Mouse (Mus musculus) intestine, embryonic 16.5 days (tissue): ENCODE results near the gene Fam221b. TPM values are rescaled to one million over a fixed set of nuclear protein-coding genes. Genes with fewer than 3 reads are reported as not detected.

Experiments used
- ATAC-seq: fragments of 200-750 bp; cut with Nextera tagmentation; 2 replicates; pipeline ENCODE4 v1.8.0; 2017; ENCODE audit warnings: moderate TSS enrichment, moderate library complexity
- H3K27ac ChIP-seq: fragments of 300-500 bp; sonication (generic); 2 replicates; pipeline ENCODE4 v1.5.1; 2014; ENCODE audit warnings: mild to moderate bottlenecking, low read length
- H3K27me3 ChIP-seq: fragments of 300-500 bp; sonication (generic); replicated peaks from 2 replicates; pipeline ENCODE4 v1.6.1; 2014; ENCODE audit warnings: low read length, control low read depth, mixed read lengths; ENCODE audit not compliant: control insufficient read depth, insufficient read depth
- H3K36me3 ChIP-seq: fragments of 300-500 bp; sonication (generic); 2 replicates; pipeline ENCODE4 v1.6.1; 2014; ENCODE audit warnings: low read length, control low read depth; ENCODE audit not compliant: control insufficient read depth, insufficient read depth
- H3K4me1 ChIP-seq: fragments of 300-500 bp; sonication (generic); 2 replicates; pipeline ENCODE4 v1.6.1; 2014; ENCODE audit warnings: low read length, control low read depth, mixed read lengths; ENCODE audit not compliant: control insufficient read depth, insufficient read depth
- H3K4me2 ChIP-seq: fragments of 300-500 bp; sonication (generic); 2 replicates; pipeline ENCODE4 v1.6.1; 2014; ENCODE audit warnings: low read depth, low read length, control low read depth
- H3K4me3 ChIP-seq: fragments of 300-500 bp; sonication (generic); 2 replicates; pipeline ENCODE4 v1.5.1; 2014; ENCODE audit warnings: mild to moderate bottlenecking, low read length
- H3K9ac ChIP-seq: fragments of 300-500 bp; sonication (generic); 2 replicates; pipeline ENCODE4 v1.6.1; 2014; ENCODE audit warnings: low read depth, low read length
- H3K9me3 ChIP-seq: fragments of 300-500 bp; sonication (generic); 2 replicates; pipeline ENCODE4 v1.6.1; 2016; ENCODE audit warnings: low read length, control low read depth; ENCODE audit not compliant: control insufficient read depth
- WGBS: fragments of 180-500 bp; shearing (Covaris S2); extraction: QIAGEN DNeasy Blood & Tissue Kit; methylation state at CpG from one replicate; pipeline ENCODE4 v1.1.7; 2014; 5-methylcytosine and 5-hydroxymethylcytosine counted together
- polyA plus RNA-seq: library from polyadenylated mRNA; unstranded; fragments of >200 nt; fragmentation: Nextera tagmentation; extraction: Ambion mirVana; gene quantifications from 2 replicates; pipeline ENCODE4 v1.2.1, GENCODE M21; 2015

Fam221b gene
- polyA plus RNA-seq, 1 experiment from 2014 or later = 1.6 TPM

DNA sequence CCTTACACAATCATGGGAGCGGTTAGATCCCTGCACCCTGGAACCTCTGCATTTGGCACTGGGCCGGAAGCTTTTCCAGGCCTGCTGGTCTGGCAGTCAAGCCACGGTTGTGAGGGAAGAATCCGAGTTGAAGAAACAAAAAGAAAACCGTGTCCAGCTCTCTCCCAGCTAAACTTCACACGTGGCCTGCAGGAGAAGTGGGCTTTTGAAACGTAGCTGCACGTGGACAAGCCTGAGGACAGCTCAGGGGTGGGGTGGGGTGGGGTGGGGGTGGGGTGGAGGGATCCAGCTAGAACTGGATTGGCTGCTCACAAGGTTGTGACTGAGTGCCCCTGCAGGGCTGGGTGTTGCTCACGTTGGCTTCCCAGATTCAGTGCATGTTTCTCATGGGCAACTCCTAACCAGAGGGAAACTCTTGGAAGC lies 26.3 kb upstream of the Fam221b start:
- H3K27ac ChIP-seq = no peak overlapping the region
- no peak overlapping the region for H3K4me2 ChIP-seq
- H3K4me3 ChIP-seq = no peak overlapping the region
- 23% methylated on average over 9 of the region's 9 CpGs for WGBS
- no peaks in the 10 kb centered on the region for H3K27me3 ChIP-seq
- no peaks in the 10 kb centered on the region for H3K9me3 ChIP-seq
- no peaks in the 10 kb centered on the region for H3K36me3 ChIP-seq
- no peak overlapping the region for H3K9ac ChIP-seq
- peaks cover 7% of the 10 kb centered on the region; the same call in 1 of the 2 replicates for H3K4me1 ChIP-seq
- peak; percentile 81 for ATAC-seq

GRCm38 (mm10) chr4:43694439-43695248 lies 25.7 kb upstream of the Fam221b start:
- H3K9me3 ChIP-seq = no peaks in the 10 kb centered on the region
- no peaks in the 10 kb centered on the region for H3K27me3 ChIP-seq
- H3K36me3 ChIP-seq = no peaks in the 10 kb centered on the region
- peaks cover 7% of the 10 kb centered on the region; the same call in 1 of the 2 replicates for H3K4me1 ChIP-seq
- WGBS = 88% methylated on average over 1 of the region's 1 CpGs
- H3K4me2 ChIP-seq = no peak overlapping the region
- no peak overlapping the region for H3K9ac ChIP-seq
- ATAC-seq = no peak; the same call in 1 of the 2 replicates
- no peak overlapping the region for H3K4me3 ChIP-seq
- no peak overlapping the region for H3K27ac ChIP-seq

GRCm38 (mm10) chr4:43693806-43694241 lies 24.9 kb upstream of the Fam221b start:
- peaks cover 7% of the 10 kb centered on the region; the same call in 1 of the 2 replicates for H3K4me1 ChIP-seq
- H3K4me2 ChIP-seq = no peak overlapping the region
- ATAC-seq = no peak
- no peaks in the 10 kb centered on the region for H3K36me3 ChIP-seq
- WGBS = 68% methylated on average over 5 of the region's 5 CpGs
- no peak overlapping the region for H3K27ac ChIP-seq
- H3K4me3 ChIP-seq = no peak overlapping the region
- H3K9me3 ChIP-seq = no peaks in the 10 kb centered on the region
- no peak overlapping the region for H3K9ac ChIP-seq
- H3K27me3 ChIP-seq = no peaks in the 10 kb centered on the region

DNA sequence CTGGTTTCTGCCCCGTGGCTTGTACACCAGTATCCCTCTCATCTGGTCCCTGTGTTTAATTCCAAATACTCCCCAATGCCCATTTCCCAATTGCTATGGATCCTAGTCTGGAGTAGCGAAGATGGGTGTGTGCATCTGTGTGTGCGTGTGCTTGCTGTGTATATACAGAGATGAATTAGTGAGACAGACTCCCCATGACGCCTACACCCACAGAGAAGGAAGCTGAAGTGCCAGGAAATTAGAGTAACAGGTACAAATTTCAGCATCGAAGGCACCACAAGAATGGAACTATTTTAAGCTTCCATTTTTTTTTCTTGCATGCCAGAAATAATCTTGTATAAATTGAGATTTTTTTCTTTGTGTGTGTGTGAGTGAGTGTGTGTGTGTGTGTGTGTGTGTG lies 22.1 kb upstream of the Fam221b start:
- Histone ChIP-seq H3K4me1 (peaks cover 7% of the 10 kb centered on the region; the same call in 1 of the 2 replicates), H3K36me3 (no peaks in the 10 kb centered on the region), H3K27me3 (no peaks in the 10 kb centered on the region), H3K4me3 (no peak overlapping the region), H3K9ac (no peak overlapping the region), H3K27ac (no peak overlapping the region), H3K4me2 (no peak overlapping the region), H3K9me3 (no peaks in the 10 kb centered on the region)
- WGBS = 80% methylated on average over 5 of the region's 5 CpGs
- ATAC-seq = no peak

- H3K4me1 ChIP-seq = no peaks in the 10 kb centered on the region; the same call in 1 of the 2 replicates
- WGBS = 92% methylated on average over 17 of the region's 17 CpGs
- no peaks in the 10 kb centered on the region for H3K9me3 ChIP-seq
- no peak overlapping the region for H3K27ac ChIP-seq
- no peaks in the 10 kb centered on the region for H3K36me3 ChIP-seq
- no peak overlapping the region for H3K4me2 ChIP-seq
- no peak overlapping the region for H3K9ac ChIP-seq
- H3K27me3 ChIP-seq = no peaks in the 10 kb centered on the region
- ATAC-seq = no peak
- H3K4me3 ChIP-seq = no peak overlapping the region
Observed at GRCm38 (mm10) chr4:43690021-43690420, 21.1 kb upstream of the Fam221b start.

GRCm38 (mm10) chr4:43679416-43680043 lies 10.6 kb upstream of the Fam221b start:
- Histone ChIP-seq H3K27ac (no peak overlapping the region), H3K4me3 (no peak overlapping the region), H3K4me1 (no peaks in the 10 kb centered on the region; the same call in 1 of the 2 replicates), H3K36me3 (no peaks in the 10 kb centered on the region), H3K27me3 (no peaks in the 10 kb centered on the region), H3K9ac (no peak overlapping the region), H3K4me2 (no peak overlapping the region), H3K9me3 (no peaks in the 10 kb centered on the region)
- 81% methylated on average over 7 of the region's 7 CpGs for WGBS
- no peak for ATAC-seq

- H3K27ac ChIP-seq = no peak overlapping the region
- no peaks in the 10 kb centered on the region for H3K9me3 ChIP-seq
- H3K9ac ChIP-seq = no peak overlapping the region
- no peak overlapping the region for H3K4me3 ChIP-seq
- 86% methylated on average over 6 of the region's 6 CpGs for WGBS
- H3K36me3 ChIP-seq = no peaks in the 10 kb centered on the region
- no peaks in the 10 kb centered on the region for H3K27me3 ChIP-seq
- no peak for ATAC-seq
- H3K4me1 ChIP-seq = no peaks in the 10 kb centered on the region; the same call in 1 of the 2 replicates
- no peak overlapping the region for H3K4me2 ChIP-seq
Observed at GRCm38 (mm10) chr4:43678541-43678940, 9.6 kb upstream of the Fam221b start.

- ATAC-seq = peak; percentile 63
- no peak overlapping the region for H3K27ac ChIP-seq
- no peak overlapping the region for H3K9ac ChIP-seq
- H3K9me3 ChIP-seq = no peaks in the 10 kb centered on the region
- no peak overlapping the region for H3K4me2 ChIP-seq
- no peak overlapping the region for H3K4me3 ChIP-seq
- no peaks in the 10 kb centered on the region for H3K36me3 ChIP-seq
- no peaks in the 10 kb centered on the region for H3K27me3 ChIP-seq
- H3K4me1 ChIP-seq = no peaks in the 10 kb centered on the region; the same call in 1 of the 2 replicates
- WGBS = 65% methylated on average over 4 of the region's 4 CpGs
Observed at GRCm38 (mm10) chr4:43675608-43676007, 6.7 kb upstream of the Fam221b start.

GRCm38 (mm10) chr4:43674974-43675373 lies 6.0 kb upstream of the Fam221b start:
- peak; percentile 41; the same call in 1 of the 2 replicates for ATAC-seq
- Histone ChIP-seq H3K36me3 (no peaks in the 10 kb centered on the region), H3K4me3 (no peak overlapping the region), H3K9ac (no peak overlapping the region), H3K27ac (no peak overlapping the region), H3K9me3 (no peaks in the 10 kb centered on the region), H3K4me1 (peaks cover 2% of the 10 kb centered on the region), H3K4me2 (no peak overlapping the region), H3K27me3 (no peaks in the 10 kb centered on the region)
- WGBS = 60% methylated on average over 5 of the region's 5 CpGs
